Mouse (Mus musculus): ENCODE measurements around the gene Plcd1. TPM values are rescaled to one million over a fixed set of nuclear protein-coding genes. Genes with fewer than 3 reads are reported as not detected.

The Plcd1 gene
- polyA plus RNA-seq, 1 experiment from 2014 or later: 0.42 TPM

GRCm38 (mm10) chr9:119052154-119052944 is 41.0 kb downstream of the Plcd1 start, which contains the start of gene Vill:
Gene Vill (plus strand): TSS chr9:119052778.
- WGBS (ENCODE audit: missing documents): 57% methylated on average over 18 of the region's 22 CpGs
- Histone ChIP-seq H3K27ac (no peak within 1 kb of the TSS), H3K36me3 (ENCODE audit: inconsistent target) (no peaks in the 10 kb centered on the region), H3K79me2 (ENCODE audit: inconsistent target) (no peaks in the 10 kb centered on the region), H3K4me3 (ENCODE audit: inconsistent target) (no peak within 1 kb of the TSS)

GRCm38 (mm10) chr9:119051158-119051557 is 42.1 kb downstream of the Plcd1 start:
- WGBS (ENCODE audit: missing documents): 58% methylated on average over 2 of the region's 2 CpGs
- no peak overlapping the region for H3K27ac ChIP-seq

GRCm38 (mm10) chr9:119048182-119048903 is 45.0 kb downstream of the Plcd1 start:
- WGBS (ENCODE audit: missing documents): 90% methylated on average over 11 of the region's 11 CpGs
- Histone ChIP-seq H3K4me3 (ENCODE audit: inconsistent target) (no peak overlapping the region), H3K27ac (no peak overlapping the region), H3K79me2 (ENCODE audit: inconsistent target) (no peaks in the 10 kb centered on the region), H3K36me3 (ENCODE audit: inconsistent target) (no peaks in the 10 kb centered on the region)

More at GRCm38 (mm10) chr9:119051158-119051557, 42.1 kb downstream of the Plcd1 start:
- Histone ChIP-seq H3K36me3 (ENCODE audit: inconsistent target) (no peaks in the 10 kb centered on the region), H3K4me3 (ENCODE audit: inconsistent target) (no peak overlapping the region), H3K79me2 (ENCODE audit: inconsistent target) (no peaks in the 10 kb centered on the region)

GRCm38 (mm10) chr9:119040101-119040775 is 53.1 kb downstream of the Plcd1 start:
- Histone ChIP-seq H3K4me3 (ENCODE audit: inconsistent target) (no peak overlapping the region), H3K36me3 (ENCODE audit: inconsistent target) (no peaks in the 10 kb centered on the region), H3K79me2 (ENCODE audit: inconsistent target) (no peaks in the 10 kb centered on the region), H3K27ac (no peak overlapping the region)
- 93% methylated on average over 15 of the region's 15 CpGs for WGBS (ENCODE audit: missing documents)

GRCm38 (mm10) chr9:119038574-119038973 is 54.7 kb downstream of the Plcd1 start:
- no peaks in the 10 kb centered on the region for H3K36me3 ChIP-seq (ENCODE audit: inconsistent target)
- no peak overlapping the region for H3K27ac ChIP-seq
- H3K4me3 ChIP-seq (ENCODE audit: inconsistent target): no peak overlapping the region
- no peaks in the 10 kb centered on the region for H3K79me2 ChIP-seq (ENCODE audit: inconsistent target)
- WGBS (ENCODE audit: missing documents): 93% methylated on average over 3 of the region's 3 CpGs

GRCm38 (mm10) chr9:119037076-119037730 is 56.1 kb downstream of the Plcd1 start:
- no peak overlapping the region for H3K27ac ChIP-seq
- no peak overlapping the region for H3K4me3 ChIP-seq (ENCODE audit: inconsistent target)
- WGBS (ENCODE audit: missing documents): 80% methylated on average over 12 of the region's 15 CpGs
- no peaks in the 10 kb centered on the region for H3K79me2 ChIP-seq (ENCODE audit: inconsistent target)
- H3K36me3 ChIP-seq (ENCODE audit: inconsistent target): no peaks in the 10 kb centered on the region

- Histone ChIP-seq H3K36me3 (ENCODE audit: inconsistent target) (no peaks in the 10 kb centered on the region), H3K79me2 (ENCODE audit: inconsistent target) (no peaks in the 10 kb centered on the region), H3K27ac (no peak overlapping the region), H3K4me3 (ENCODE audit: inconsistent target) (no peak overlapping the region)
- WGBS (ENCODE audit: missing documents): 29% methylated on average over 7 of the region's 7 CpGs
These were observed 57.5 kb downstream of the Plcd1 start for GRCm38 (mm10) chr9:119035836-119036235.

GRCm38 (mm10) chr9:119034676-119035665 is 58.3 kb downstream of the Plcd1 start:
- WGBS (ENCODE audit: missing documents): 85% methylated on average over 28 of the region's 29 CpGs
- Histone ChIP-seq H3K36me3 (ENCODE audit: inconsistent target) (no peaks in the 10 kb centered on the region), H3K4me3 (ENCODE audit: inconsistent target) (no peak overlapping the region)

GRCm38 (mm10) chr9:119034069-119034468 is 59.2 kb downstream of the Plcd1 start:
- Histone ChIP-seq H3K36me3 (ENCODE audit: inconsistent target) (no peaks in the 10 kb centered on the region), H3K4me3 (ENCODE audit: inconsistent target) (no peak overlapping the region), H3K27ac (no peak overlapping the region), H3K79me2 (ENCODE audit: inconsistent target) (no peaks in the 10 kb centered on the region)
- WGBS (ENCODE audit: missing documents): 95% methylated on average over 8 of the region's 8 CpGs

More at GRCm38 (mm10) chr9:119034676-119035665, 58.3 kb downstream of the Plcd1 start:
- no peak overlapping the region for H3K27ac ChIP-seq
- no peaks in the 10 kb centered on the region for H3K79me2 ChIP-seq (ENCODE audit: inconsistent target)

GRCm38 (mm10) chr9:119033111-119033921 is 60.0 kb downstream of the Plcd1 start:
- Histone ChIP-seq H3K79me2 (ENCODE audit: inconsistent target) (no peaks in the 10 kb centered on the region), H3K4me3 (ENCODE audit: inconsistent target) (no peak overlapping the region), H3K27ac (no peak overlapping the region), H3K36me3 (ENCODE audit: inconsistent target) (no peaks in the 10 kb centered on the region)
- 97% methylated on average over 19 of the region's 19 CpGs for WGBS (ENCODE audit: missing documents)

GRCm38 (mm10) chr9:119032538-119032937 is 60.8 kb downstream of the Plcd1 start:
- 100% methylated on average over 9 of the region's 9 CpGs for WGBS (ENCODE audit: missing documents)

GRCm38 (mm10) chr9:119031772-119032171 is 61.5 kb downstream of the Plcd1 start:
- no peaks in the 10 kb centered on the region for H3K79me2 ChIP-seq (ENCODE audit: inconsistent target)
- no peaks in the 10 kb centered on the region for H3K36me3 ChIP-seq (ENCODE audit: inconsistent target)
- 95% methylated on average over 14 of the region's 14 CpGs for WGBS (ENCODE audit: missing documents)
- no peak overlapping the region for H3K27ac ChIP-seq
- H3K4me3 ChIP-seq (ENCODE audit: inconsistent target): no peak overlapping the region

More at GRCm38 (mm10) chr9:119032538-119032937, 60.8 kb downstream of the Plcd1 start:
- H3K79me2 ChIP-seq (ENCODE audit: inconsistent target): no peaks in the 10 kb centered on the region
- H3K4me3 ChIP-seq (ENCODE audit: inconsistent target): no peak overlapping the region
- no peaks in the 10 kb centered on the region for H3K36me3 ChIP-seq (ENCODE audit: inconsistent target)
- no peak overlapping the region for H3K27ac ChIP-seq

GRCm38 (mm10) chr9:119031038-119031437 is 62.3 kb downstream of the Plcd1 start:
- no peaks in the 10 kb centered on the region for H3K79me2 ChIP-seq (ENCODE audit: inconsistent target)
- 87% methylated on average over 4 of the region's 4 CpGs for WGBS (ENCODE audit: missing documents)
- no peak overlapping the region for H3K4me3 ChIP-seq (ENCODE audit: inconsistent target)
- no peak overlapping the region for H3K27ac ChIP-seq
- H3K36me3 ChIP-seq (ENCODE audit: inconsistent target): no peaks in the 10 kb centered on the region

Measured in macrophage (primary cell).